ENCODE assay signal across 8 mouse cellular contexts in genomic region chr4:12240941-12241571, GRCm38 (mm10).
DNase-seq lines count a peak whose midpoint lies in the region; ATAC-seq lines count a peak whose summit lies in the region.

No protein-coding gene starts in this region.

- no peaks in the 10 kb centered on the region for H3K36me3 ChIP-seq in limb, embryonic 12.5 days
- H3K36me3 ChIP-seq in midbrain, embryonic 16.5 days (ENCODE audit: control insufficient read depth, insufficient read depth, low read length), result no peaks in the 10 kb centered on the region
- H3K36me3 ChIP-seq in stomach, embryonic 14.5 days (ENCODE audit: control insufficient read depth, insufficient read depth, low read length), result no peaks in the 10 kb centered on the region

- DNase-seq in A20 (ENCODE audit: low read depth, low spot score), result peak; percentile 62
- peak; percentile 49 to 50 for DNase-seq in adrenal gland, adult 18-20 months (ENCODE audit: low spot score in 2 of 2)
- DNase-seq in embryo, embryonic 11 days, result peak; percentile 84
- DNase-seq in heart, adult 18-20 months, result peak; percentile 43 to 77
- DNase-seq in kidney, adult 18-20 months, result peak; percentile 49

- 4% methylated on average over 12 of the region's 12 CpGs for WGBS in limb, embryonic 12.5 days
- 2% methylated on average over 12 of the region's 12 CpGs for WGBS in midbrain, embryonic 16.5 days
- WGBS in stomach, embryonic 14.5 days, result 3% methylated on average over 12 of the region's 12 CpGs

- peak; percentile 59; the same call in 1 of the 2 replicates for ATAC-seq in limb, embryonic 12.5 days (ENCODE audit: insufficient number of reproducible peaks, insufficient read depth, low FRiP score, low TSS enrichment, low read depth)
- peak; percentile 91 for ATAC-seq in midbrain, embryonic 16.5 days
- no peak for ATAC-seq in stomach, embryonic 14.5 days (ENCODE audit: insufficient number of reproducible peaks, insufficient read depth, low FRiP score, low read depth)

- no peaks in the 10 kb centered on the region for H3K4me1 ChIP-seq in limb, embryonic 12.5 days (replicated peaks)
- peaks cover 4% of the 10 kb centered on the region; the same call in 1 of the 2 replicates for H3K4me1 ChIP-seq in midbrain, embryonic 16.5 days (ENCODE audit: control insufficient read depth, insufficient read depth, low read length)
- H3K4me1 ChIP-seq in stomach, embryonic 14.5 days (ENCODE audit: control insufficient read depth, insufficient read depth, low read length), result no peaks in the 10 kb centered on the region

- peak overlapping the region; percentile 36; the same call in 1 of the 2 replicates for H3K4me2 ChIP-seq in limb, embryonic 12.5 days
- peak overlapping the region; percentile 52 for H3K4me2 ChIP-seq in midbrain, embryonic 16.5 days (ENCODE audit: low read length)
- H3K4me2 ChIP-seq in stomach, embryonic 14.5 days (replicated peaks; ENCODE audit: low read depth, low read length), result peak overlapping the region; percentile 35

- no peak overlapping the region for H3K4me3 ChIP-seq in limb, embryonic 12.5 days (replicated peaks)
- peak overlapping the region; percentile 25; the same call in 1 of the 2 replicates for H3K4me3 ChIP-seq in midbrain, embryonic 16.5 days (ENCODE audit: low read depth, low read length)
- no peak overlapping the region for H3K4me3 ChIP-seq in stomach, embryonic 14.5 days (ENCODE audit: low read depth, low read length)

- peaks cover 4% of the 10 kb centered on the region; the same call in 1 of the 2 replicates for H3K27me3 ChIP-seq in limb, embryonic 12.5 days
- no peaks in the 10 kb centered on the region for H3K27me3 ChIP-seq in midbrain, embryonic 16.5 days (ENCODE audit: control insufficient read depth, insufficient read depth, low read depth, low read length)
- H3K27me3 ChIP-seq in stomach, embryonic 14.5 days (ENCODE audit: control insufficient read depth, insufficient read depth, low read length), result no peaks in the 10 kb centered on the region

- no peak overlapping the region for H3K27ac ChIP-seq in limb, embryonic 12.5 days
- H3K27ac ChIP-seq in midbrain, embryonic 16.5 days (ENCODE audit: low read length), result peak overlapping the region; percentile 42; the same call in 1 of the 2 replicates
- no peak overlapping the region for H3K27ac ChIP-seq in stomach, embryonic 14.5 days (ENCODE audit: low read length)

- H3K9me3 ChIP-seq in limb, embryonic 12.5 days, result no peaks in the 10 kb centered on the region
- no peaks in the 10 kb centered on the region for H3K9me3 ChIP-seq in midbrain, embryonic 16.5 days (replicated peaks; ENCODE audit: control insufficient read depth, low read length, poor library complexity, severe bottlenecking)
- no peaks in the 10 kb centered on the region for H3K9me3 ChIP-seq in stomach, embryonic 14.5 days (ENCODE audit: control insufficient read depth, low read depth, low read length)

- H3K9ac ChIP-seq in limb, embryonic 12.5 days (replicated peaks), result no peak overlapping the region
- 0 out of 2 replicates have a peak overlapping the region, but pooled peaks have one; percentile 44 for H3K9ac ChIP-seq in midbrain, embryonic 16.5 days (ENCODE audit: low read depth, low read length)
- H3K9ac ChIP-seq in stomach, embryonic 14.5 days (replicated peaks; ENCODE audit: low read depth, low read length), result no peak overlapping the region
